Comparison of ENCODE assay signal across 11 mouse cellular contexts in genomic region chr15:101472952-101473528, GRCm38 (mm10). TPM values are rescaled to one million over a fixed set of nuclear protein-coding genes. Genes with fewer than 3 reads are reported as not detected.
DNase-seq lines count a peak whose midpoint lies in the region; ATAC-seq and TF ChIP-seq lines count a peak whose summit lies in the region.
"Had no signal": no experiment of that assay in that cellular context is flagged by ENCODE, and none has a peak within 500 bp of the region (broad histone marks: within the 10 kb centered on the region; RNA-seq: fewer than 3 reads in every experiment).

Gene Krt86 (plus strand): TSS chr15:101473478.

- DNase-seq in heart, postnatal 14 days, result peak; percentile 18 to 40
- DNase-seq in heart, adult 11 months, result no peak
- peak; percentile 59 for DNase-seq in urinary bladder, postnatal 14 days (ENCODE audit: low spot score)
- DNase-seq in urinary bladder, adult 2 months (ENCODE audit: low spot score), result no peak
- peak; percentile 64 for DNase-seq in embryonic facial prominence, embryonic 14.5 days (ENCODE audit: low spot score)
- DNase-seq in stomach, postnatal 0 days (ENCODE audit: low spot score), result peak; percentile 83
- no peak for DNase-seq in layer of hippocampus, postnatal 14 days (ENCODE audit: low spot score in 2 of 2)
- DNase-seq: cerebellum, postnatal 36 days had no signal

- no peak within 1 kb of the TSS for H3K27ac ChIP-seq in embryonic facial prominence, embryonic 14.5 days (replicated peaks; ENCODE audit: low read depth, low read length)
- no peak within 1 kb of the TSS for H3K27ac ChIP-seq in stomach, postnatal 0 days (replicated peaks)
- no peak within 1 kb of the TSS for H3K27ac ChIP-seq in forebrain, embryonic 12.5 days

- H3K27me3 ChIP-seq in embryonic facial prominence, embryonic 14.5 days (replicated peaks; ENCODE audit: control insufficient read depth, insufficient read depth, low read length), result no peaks in the 10 kb centered on the region; the same call in 1 of the 2 replicates
- H3K27me3 ChIP-seq in stomach, postnatal 0 days (ENCODE audit: control insufficient read depth, insufficient read depth, low read length), result no peaks in the 10 kb centered on the region
- H3K27me3 ChIP-seq in forebrain, embryonic 12.5 days, result peaks cover 10% of the 10 kb centered on the region; the same call in 1 of the 2 replicates

- no peak for ATAC-seq in embryonic facial prominence, embryonic 14.5 days (ENCODE audit: low read depth)
- peak; percentile 63 for ATAC-seq in stomach, postnatal 0 days (ENCODE audit: low FRiP score, low TSS enrichment)
- ATAC-seq in forebrain, embryonic 12.5 days (ENCODE audit: low FRiP score), result no peak

- H3K4me3 ChIP-seq in embryonic facial prominence, embryonic 14.5 days (ENCODE audit: low read depth, low read length), result no peak within 1 kb of the TSS
- H3K4me3 ChIP-seq in stomach, postnatal 0 days (ENCODE audit: low read depth, low read length), result no peak within 1 kb of the TSS
- H3K4me3 ChIP-seq in forebrain, embryonic 12.5 days (replicated peaks), result no peak within 1 kb of the TSS

- TF ChIP-seq EP300 in stomach, postnatal 0 days (optimal IDR thresholded peaks at IDR 0.05), result no peak

- H3K9ac ChIP-seq in embryonic facial prominence, embryonic 14.5 days (ENCODE audit: low read depth, low read length), result no peak within 1 kb of the TSS
- no peak within 1 kb of the TSS for H3K9ac ChIP-seq in stomach, postnatal 0 days (ENCODE audit: low read length)
- no peak within 1 kb of the TSS for H3K9ac ChIP-seq in forebrain, embryonic 12.5 days

- H3K4me1 ChIP-seq in embryonic facial prominence, embryonic 14.5 days (ENCODE audit: control insufficient read depth, insufficient read depth, low read length), result no peaks in the 10 kb centered on the region
- no peaks in the 10 kb centered on the region for H3K4me1 ChIP-seq in stomach, postnatal 0 days (replicated peaks; ENCODE audit: control insufficient read depth, insufficient read depth)
- no peaks in the 10 kb centered on the region for H3K4me1 ChIP-seq in forebrain, embryonic 12.5 days

- H3K9me3 ChIP-seq in embryonic facial prominence, embryonic 14.5 days (ENCODE audit: control insufficient read depth, low read length), result no peaks in the 10 kb centered on the region
- H3K9me3 ChIP-seq in stomach, postnatal 0 days (ENCODE audit: control insufficient read depth, low read length), result no peaks in the 10 kb centered on the region
- no peaks in the 10 kb centered on the region for H3K9me3 ChIP-seq in forebrain, embryonic 12.5 days

- no peaks in the 10 kb centered on the region for H3K36me3 ChIP-seq in embryonic facial prominence, embryonic 14.5 days (ENCODE audit: control insufficient read depth, insufficient read depth, low read length)
- H3K36me3 ChIP-seq in stomach, postnatal 0 days (ENCODE audit: control insufficient read depth, insufficient read depth, low read length), result no peaks in the 10 kb centered on the region
- no peaks in the 10 kb centered on the region for H3K36me3 ChIP-seq in forebrain, embryonic 12.5 days (replicated peaks)

- TF ChIP-seq CTCF in stomach, postnatal 0 days (IDR thresholded peaks at IDR 0.05; ENCODE audit: low read depth), result no peak

- intact Hi-C loops in heart, postnatal 14 days (cut with DNase I), result no loop called here

- H3K4me2 ChIP-seq in embryonic facial prominence, embryonic 14.5 days (ENCODE audit: low read depth, low read length), result no peak within 1 kb of the TSS
- no peak within 1 kb of the TSS for H3K4me2 ChIP-seq in stomach, postnatal 0 days (replicated peaks; ENCODE audit: low read depth)
- H3K4me2 ChIP-seq in forebrain, embryonic 12.5 days, result no peak within 1 kb of the TSS

- 37% methylated on average over 10 of the region's 10 CpGs for WGBS in embryonic facial prominence, embryonic 14.5 days
- 21% methylated on average over 10 of the region's 10 CpGs for WGBS in stomach, postnatal 0 days
- 35% methylated on average over 10 of the region's 10 CpGs for WGBS in forebrain, embryonic 12.5 days

RNA-seq across cellular contexts. Expression of gene Krt86, which starts in this region (rescaled TPM):
- total RNA-seq in heart, postnatal 14 days (2021), result not detected
- polyA plus RNA-seq in urinary bladder, adult 2 months (2012; rRNA removed), result not detected in 2 replicates
- 0.10 and 0.22 TPM in 2 replicates for polyA plus RNA-seq in embryonic facial prominence, embryonic 14.5 days (2014; fragmentation: Nextera tagmentation; extraction: Ambion mirVana)
- polyA plus RNA-seq in stomach, postnatal 0 days (2015; fragmentation: Nextera tagmentation; extraction: Ambion mirVana), result 0.05 TPM in 1 of 2 replicates, not detected in the other
- not detected for total RNA-seq in layer of hippocampus, postnatal 14 days (2021)
- polyA plus RNA-seq in forebrain, embryonic 12.5 days (2016; fragmentation: Nextera tagmentation; extraction: Ambion mirVana), result not detected in 2 replicates
- polyA plus RNA-seq: heart, embryonic 16.5 days; liver, embryonic 16.5 days had no signal

Comparison
In these comparisons a context has a peak if more than half of its experiments do, and no peak if none do; other contexts are left out.
1. Peak in DNase-seq in heart, postnatal 14 days; RNA of the gene not detected or under 1 TPM.
2. Peak in DNase-seq in embryonic facial prominence, embryonic 14.5 days; RNA of the gene not detected or under 1 TPM.
3. Peak in DNase-seq and ATAC-seq in stomach, postnatal 0 days; RNA of the gene not detected or under 1 TPM.